Mouse (Mus musculus): ENCODE results near the gene Lhfpl1. TPM values are rescaled to one million over a fixed set of nuclear protein-coding genes. Genes with fewer than 3 reads are reported as not detected.
A peak's percentile ranks its signal among the peaks of the same experiment; 100 is the strongest.
"Not testable (repeated sequence)": the region's sequence is repeated elsewhere in the genome, so short reads cannot be mapped to it uniquely, and the experiment has no call there.

Lhfpl1 gene
- 5.3 and 8.1 TPM in 2 replicates for polyA plus RNA-seq (2015; fragmentation: Nextera tagmentation; extraction: Ambion mirVana)

- Histone ChIP-seq H3K4me3 (replicated peaks; ENCODE audit: low read length) (peak within 1 kb of the TSS; percentile 11; the same call in 1 of the 2 replicates), H3K9me3 (replicated peaks; ENCODE audit: control insufficient read depth, low read length) (no peaks in the 10 kb centered on the region), H3K27ac (ENCODE audit: low read length) (peak within 1 kb of the TSS; percentile 66), H3K27me3 (ENCODE audit: control insufficient read depth, insufficient read depth, low read length) (no peaks in the 10 kb centered on the region), H3K4me1 (ENCODE audit: control insufficient read depth, insufficient read depth, low read length) (no peaks in the 10 kb centered on the region), H3K4me2 (ENCODE audit: low read depth, low read length) (peak within 1 kb of the TSS; percentile 25), H3K36me3 (ENCODE audit: control insufficient read depth, insufficient read depth, low read length) (no peaks in the 10 kb centered on the region), H3K9ac (ENCODE audit: low read length) (no peak within 1 kb of the TSS)
- 12% methylated on average over 7 of the region's 7 CpGs for WGBS
- no peak for ATAC-seq (ENCODE audit: insufficient read depth, low FRiP score)
Observed at GRCm38 (mm10) chrX:145348377-145349203, at the start of gene Lhfpl1. Lhfpl1 (minus strand) TSS chrX:145349089.

DNA sequence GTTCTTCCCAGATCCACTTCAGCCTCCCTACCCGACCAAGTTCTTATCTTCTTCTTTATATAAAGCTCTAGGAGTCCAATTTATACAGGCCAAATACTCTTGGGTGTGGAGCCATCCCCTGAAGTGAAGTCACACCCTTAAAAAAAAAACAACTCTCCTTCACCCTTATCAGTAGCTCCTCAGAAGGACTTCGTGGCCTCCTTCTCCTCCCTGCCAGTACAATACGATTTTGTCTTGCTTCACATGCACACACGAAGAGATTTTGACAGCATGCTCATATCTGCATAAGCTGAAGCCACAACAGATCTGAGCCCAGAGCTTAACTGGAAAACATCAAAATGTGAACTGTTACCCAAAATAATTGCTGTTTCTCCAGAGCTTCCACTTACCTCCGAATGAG lies 22.9 kb upstream of the Lhfpl1 start:
- H3K4me1 ChIP-seq (ENCODE audit: control insufficient read depth, insufficient read depth, low read length): no peaks in the 10 kb centered on the region
- no peak overlapping the region for H3K4me3 ChIP-seq (replicated peaks; ENCODE audit: low read length)
- H3K9ac ChIP-seq (ENCODE audit: low read length): no peak overlapping the region
- H3K27me3 ChIP-seq (ENCODE audit: control insufficient read depth, insufficient read depth, low read length): no peaks in the 10 kb centered on the region
- ATAC-seq (ENCODE audit: insufficient read depth, low FRiP score): no peak
- no peak overlapping the region for H3K27ac ChIP-seq (ENCODE audit: low read length)
- H3K9me3 ChIP-seq (replicated peaks; ENCODE audit: control insufficient read depth, low read length): no peaks in the 10 kb centered on the region
- WGBS: 51% methylated on average over 5 of the region's 5 CpGs
- no peaks in the 10 kb centered on the region for H3K36me3 ChIP-seq (ENCODE audit: control insufficient read depth, insufficient read depth, low read length)
- no peak overlapping the region for H3K4me2 ChIP-seq (ENCODE audit: low read depth, low read length)

GRCm38 (mm10) chrX:145362527-145362926 lies 13.6 kb upstream of the Lhfpl1 start:
- no peaks in the 10 kb centered on the region for H3K36me3 ChIP-seq (ENCODE audit: control insufficient read depth, insufficient read depth, low read length)
- no peak overlapping the region for H3K4me3 ChIP-seq (replicated peaks; ENCODE audit: low read length)
- no peaks in the 10 kb centered on the region for H3K4me1 ChIP-seq (ENCODE audit: control insufficient read depth, insufficient read depth, low read length)
- no peak overlapping the region for H3K9ac ChIP-seq (ENCODE audit: low read length)
- no peaks in the 10 kb centered on the region for H3K9me3 ChIP-seq (replicated peaks; ENCODE audit: control insufficient read depth, low read length)
- WGBS: 76% methylated on average over 4 of the region's 4 CpGs
- ATAC-seq (ENCODE audit: insufficient read depth, low FRiP score): no peak
- no peaks in the 10 kb centered on the region; the same call in 1 of the 2 replicates for H3K27me3 ChIP-seq (ENCODE audit: control insufficient read depth, insufficient read depth, low read length)
- no peak overlapping the region for H3K4me2 ChIP-seq (ENCODE audit: low read depth, low read length)
- no peak overlapping the region for H3K27ac ChIP-seq (ENCODE audit: low read length)

DNA sequence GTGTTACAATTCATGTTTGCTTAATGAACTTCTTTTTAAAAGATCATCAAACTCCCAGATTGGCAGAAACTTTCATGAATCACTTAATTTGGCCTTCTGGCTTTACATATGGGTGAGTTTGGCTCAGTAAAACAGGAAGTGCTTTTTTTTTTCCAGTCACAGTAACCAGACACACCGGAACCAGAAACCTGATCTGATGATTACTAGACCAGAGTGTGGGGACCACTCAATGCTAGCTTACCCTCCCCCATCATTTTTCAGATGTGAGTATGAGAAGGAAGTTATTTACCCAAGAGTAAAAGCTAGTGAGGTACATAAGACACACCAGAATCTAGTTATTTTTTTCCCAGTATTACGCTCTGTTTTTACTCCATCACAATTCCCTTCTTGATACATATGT lies 6.5 kb downstream of the Lhfpl1 start:
- no peak overlapping the region for H3K4me3 ChIP-seq (replicated peaks; ENCODE audit: low read length)
- no peak for ATAC-seq (ENCODE audit: insufficient read depth, low FRiP score)
- no peak overlapping the region for H3K9ac ChIP-seq (ENCODE audit: low read length)
- H3K9me3 ChIP-seq (replicated peaks; ENCODE audit: control insufficient read depth, low read length): no peaks in the 10 kb centered on the region
- H3K4me1 ChIP-seq (ENCODE audit: control insufficient read depth, insufficient read depth, low read length): no peaks in the 10 kb centered on the region
- H3K27me3 ChIP-seq (ENCODE audit: control insufficient read depth, insufficient read depth, low read length): no peaks in the 10 kb centered on the region
- H3K27ac ChIP-seq (ENCODE audit: low read length): no peak overlapping the region
- no peak overlapping the region for H3K4me2 ChIP-seq (ENCODE audit: low read depth, low read length)
- WGBS: 68% methylated on average over 2 of the region's 2 CpGs
- no peaks in the 10 kb centered on the region for H3K36me3 ChIP-seq (ENCODE audit: control insufficient read depth, insufficient read depth, low read length)

- no peak overlapping the region for H3K9ac ChIP-seq (ENCODE audit: low read length)
- no peaks in the 10 kb centered on the region for H3K4me1 ChIP-seq (ENCODE audit: control insufficient read depth, insufficient read depth, low read length)
- no peaks in the 10 kb centered on the region for H3K27me3 ChIP-seq (ENCODE audit: control insufficient read depth, insufficient read depth, low read length)
- H3K4me2 ChIP-seq (ENCODE audit: low read depth, low read length): no peak overlapping the region
- ATAC-seq (ENCODE audit: insufficient read depth, low FRiP score): no peak
- no peaks in the 10 kb centered on the region for H3K9me3 ChIP-seq (replicated peaks; ENCODE audit: control insufficient read depth, low read length)
- no peak overlapping the region for H3K4me3 ChIP-seq (replicated peaks; ENCODE audit: low read length)
- H3K27ac ChIP-seq (ENCODE audit: low read length): no peak overlapping the region
- WGBS: 37% methylated on average over 1 of the region's 1 CpGs
- H3K36me3 ChIP-seq (ENCODE audit: control insufficient read depth, insufficient read depth, low read length): no peaks in the 10 kb centered on the region
Observed at GRCm38 (mm10) chrX:145336141-145336540, 12.7 kb downstream of the Lhfpl1 start.

- Histone ChIP-seq H3K4me3 (replicated peaks; ENCODE audit: low read length) (no peak overlapping the region), H3K9me3 (replicated peaks; ENCODE audit: control insufficient read depth, low read length) (no peaks in the 10 kb centered on the region), H3K4me2 (ENCODE audit: low read depth, low read length) (no peak overlapping the region), H3K27ac (ENCODE audit: low read length) (no peak overlapping the region), H3K36me3 (ENCODE audit: control insufficient read depth, insufficient read depth, low read length) (no peaks in the 10 kb centered on the region), H3K27me3 (ENCODE audit: control insufficient read depth, insufficient read depth, low read length) (no peaks in the 10 kb centered on the region), H3K4me1 (ENCODE audit: control insufficient read depth, insufficient read depth, low read length) (no peaks in the 10 kb centered on the region), H3K9ac (ENCODE audit: low read length) (no peak overlapping the region)
- no peak for ATAC-seq (ENCODE audit: insufficient read depth, low FRiP score)
- WGBS: 73% methylated on average over 1 of the region's 1 CpGs
Observed at GRCm38 (mm10) chrX:145308555-145308954, 40.3 kb downstream of the Lhfpl1 start.

- Histone ChIP-seq H3K4me3 (replicated peaks; ENCODE audit: low read length) (no peak overlapping the region), H3K27me3 (ENCODE audit: control insufficient read depth, insufficient read depth, low read length) (no peaks in the 10 kb centered on the region), H3K9me3 (replicated peaks; ENCODE audit: control insufficient read depth, low read length) (no peaks in the 10 kb centered on the region), H3K4me1 (ENCODE audit: control insufficient read depth, insufficient read depth, low read length) (no peaks in the 10 kb centered on the region), H3K9ac (ENCODE audit: low read length) (no peak overlapping the region), H3K27ac (ENCODE audit: low read length) (no peak overlapping the region), H3K36me3 (ENCODE audit: control insufficient read depth, insufficient read depth, low read length) (no peaks in the 10 kb centered on the region), H3K4me2 (ENCODE audit: low read depth, low read length) (no peak overlapping the region)
- WGBS: 3% methylated on average over 2 of the region's 2 CpGs
- ATAC-seq (ENCODE audit: insufficient read depth, low FRiP score): no peak
Observed at GRCm38 (mm10) chrX:145307174-145307573, 41.7 kb downstream of the Lhfpl1 start.

GRCm38 (mm10) chrX:145300232-145300631 lies 48.7 kb downstream of the Lhfpl1 start:
- not testable (repeated sequence) for H3K36me3 ChIP-seq (ENCODE audit: control insufficient read depth, insufficient read depth, low read length); H3K4me3 ChIP-seq (replicated peaks; ENCODE audit: low read length); H3K4me2 ChIP-seq (ENCODE audit: low read depth, low read length)

DNA sequence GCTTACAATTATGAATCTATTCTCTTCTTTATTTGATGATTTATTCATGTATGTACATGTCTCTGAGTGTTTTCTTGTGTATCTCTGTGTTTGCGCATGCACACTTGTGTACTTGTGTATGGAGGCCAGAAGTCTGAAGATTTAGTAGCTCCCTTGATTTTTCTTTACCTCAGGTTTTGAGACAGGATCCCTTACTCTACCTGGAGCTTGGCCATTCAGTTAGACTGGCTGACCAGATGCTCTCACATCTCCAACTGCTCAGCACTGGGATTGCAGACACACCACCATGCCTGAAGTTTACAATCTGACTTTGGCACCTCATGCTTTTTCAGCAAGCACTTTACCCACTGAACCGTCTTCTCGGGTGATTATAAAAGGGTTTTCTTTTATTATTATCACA lies 76.7 kb downstream of the Lhfpl1 start:
- Histone ChIP-seq H3K36me3 (ENCODE audit: control insufficient read depth, insufficient read depth, low read length) (no peaks in the 10 kb centered on the region), H3K27ac (ENCODE audit: low read length) (no peak overlapping the region), H3K9me3 (replicated peaks; ENCODE audit: control insufficient read depth, low read length) (no peaks in the 10 kb centered on the region), H3K4me2 (ENCODE audit: low read depth, low read length) (no peak overlapping the region), H3K27me3 (ENCODE audit: control insufficient read depth, insufficient read depth, low read length) (no peaks in the 10 kb centered on the region), H3K9ac (ENCODE audit: low read length) (no peak overlapping the region), H3K4me1 (ENCODE audit: control insufficient read depth, insufficient read depth, low read length) (no peaks in the 10 kb centered on the region), H3K4me3 (replicated peaks; ENCODE audit: low read length) (no peak overlapping the region)
- 67% methylated on average over 3 of the region's 3 CpGs for WGBS
- no peak for ATAC-seq (ENCODE audit: insufficient read depth, low FRiP score)

More at GRCm38 (mm10) chrX:145300232-145300631, 48.7 kb downstream of the Lhfpl1 start:
- not testable (repeated sequence) for H3K4me1 ChIP-seq (ENCODE audit: control insufficient read depth, insufficient read depth, low read length); H3K9ac ChIP-seq (ENCODE audit: low read length); H3K27me3 ChIP-seq (ENCODE audit: control insufficient read depth, insufficient read depth, low read length); H3K27ac ChIP-seq (ENCODE audit: low read length); ATAC-seq (ENCODE audit: insufficient read depth, low FRiP score); H3K9me3 ChIP-seq (replicated peaks; ENCODE audit: control insufficient read depth, low read length)

Data from stomach, embryonic 16.5 days (tissue).